Mouse (Mus musculus) myocyte (in vitro differentiated cells): ENCODE results near the gene Hist1h2af. TPM values are rescaled to one million over a fixed set of nuclear protein-coding genes. Genes with fewer than 3 reads are reported as not detected.
A peak's percentile ranks its signal among the peaks of the same experiment; 100 is the strongest.
"Not testable (repeated sequence)": the region's sequence is repeated elsewhere in the genome, so short reads cannot be mapped to it uniquely, and the experiment has no call there.

Source experiments
- H3K27me3 ChIP-seq: one replicate; pipeline ENCODE4 v1.6.1; 2011; ENCODE audit not compliant: control insufficient read depth, insufficient read depth, insufficient read length
- H3K36me3 ChIP-seq: one replicate; pipeline ENCODE4 v1.6.1; 2011; ENCODE audit not compliant: control insufficient read depth, insufficient read depth
- H3K4me2 ChIP-seq: one replicate; pipeline ENCODE4 v1.6.1; 2011; ENCODE audit warnings: low read depth, control low read depth
- H3K4me3 ChIP-seq: one replicate; pipeline ENCODE4 v1.5.1; 2011; ENCODE audit warnings: mild to moderate bottlenecking, control low read depth, moderate library complexity
- H3K79me2 ChIP-seq: one replicate; pipeline ENCODE4 v1.6.1; 2011; ENCODE audit not compliant: control insufficient read depth, insufficient read depth
- H3ac ChIP-seq: one replicate; pipeline ENCODE4 v1.6.1; 2011; ENCODE audit not compliant: control insufficient read depth, insufficient read length
- CEBPB ChIP-seq: IDR thresholded peaks from 2 replicates; pipeline ENCODE4 v1.6.1; 2011; ENCODE audit warnings: mild to moderate bottlenecking, moderate library complexity; ENCODE audit not compliant: poor library complexity, insufficient read depth, severe bottlenecking
- E2F4 ChIP-seq: IDR thresholded peaks from one replicate; pipeline ENCODE4 v1.6.1; 2011; ENCODE audit warnings: mild to moderate bottlenecking, control low read depth, moderate library complexity; ENCODE audit not compliant: insufficient read depth
- MAX ChIP-seq: IDR thresholded peaks from one replicate; pipeline ENCODE4 v1.6.1; 2011; ENCODE audit warnings: low read depth, mild to moderate bottlenecking, control low read depth
- MYOD1 ChIP-seq, 3 experiments: IDR thresholded peaks; one replicate each; pipeline ENCODE4 v1.6.1; 2011; ENCODE audit warnings: control low read depth in 2 of 3, low read depth in 2 of 3, mild to moderate bottlenecking in 2 of 3, moderate library complexity in 1 of 3; ENCODE audit not compliant: insufficient read length in 2 of 3, control insufficient read depth in 1 of 3
- MYOG ChIP-seq, 3 experiments: IDR thresholded peaks; one replicate each; pipeline ENCODE4 v1.6.1; 2011; ENCODE audit warnings: control low read depth in 2 of 3, low read depth in 2 of 3, mild to moderate bottlenecking in 2 of 3; ENCODE audit not compliant: insufficient read length in 2 of 3, control insufficient read depth in 1 of 3, insufficient read depth in 1 of 3
- POLR2A ChIP-seq: IDR thresholded peaks from one replicate; pipeline ENCODE4 v1.6.1; 2011; ENCODE audit warnings: low read depth, mild to moderate bottlenecking, control low read depth, moderate library complexity; ENCODE audit not compliant: insufficient read length
- POLR2AphosphoS2 ChIP-seq: IDR thresholded peaks from one replicate; pipeline ENCODE4 v1.6.1; 2011; ENCODE audit warnings: low read depth, control low read depth; ENCODE audit not compliant: insufficient read length
- REST ChIP-seq: IDR thresholded peaks from one replicate; pipeline ENCODE4 v1.6.1; 2011; ENCODE audit warnings: mild to moderate bottlenecking, control low read depth, moderate library complexity; ENCODE audit not compliant: insufficient read depth, insufficient read length
- SRF ChIP-seq: IDR thresholded peaks from one replicate; pipeline ENCODE4 v1.6.1; 2011; ENCODE audit warnings: low read depth; ENCODE audit not compliant: control insufficient read depth, insufficient read length
- TCF12 ChIP-seq: IDR thresholded peaks from one replicate; pipeline ENCODE4 v1.6.1; 2011; ENCODE audit warnings: mild to moderate bottlenecking, control low read depth; ENCODE audit not compliant: poor library complexity, insufficient read depth, severe bottlenecking
- TCF3 ChIP-seq: IDR thresholded peaks from one replicate; pipeline ENCODE4 v1.6.1; 2011; ENCODE audit warnings: low read depth, control low read depth; ENCODE audit not compliant: insufficient read length
- USF1 ChIP-seq: IDR thresholded peaks from one replicate; pipeline ENCODE4 v1.6.1; 2011; ENCODE audit warnings: low read depth, mild to moderate bottlenecking, control low read depth, moderate library complexity
- polyA plus RNA-seq: library from polyadenylated mRNA; unstranded; fragments of >200 nt; fragmentation: generic; extraction: Trizol; gene quantifications from one replicate; pipeline ENCODE4 v1.2.1, GENCODE M21; 2012; ENCODE audit warnings: missing spikeins

Hist1h2af gene
- polyA plus RNA-seq, 1 experiment: 24.4 TPM

DNA sequence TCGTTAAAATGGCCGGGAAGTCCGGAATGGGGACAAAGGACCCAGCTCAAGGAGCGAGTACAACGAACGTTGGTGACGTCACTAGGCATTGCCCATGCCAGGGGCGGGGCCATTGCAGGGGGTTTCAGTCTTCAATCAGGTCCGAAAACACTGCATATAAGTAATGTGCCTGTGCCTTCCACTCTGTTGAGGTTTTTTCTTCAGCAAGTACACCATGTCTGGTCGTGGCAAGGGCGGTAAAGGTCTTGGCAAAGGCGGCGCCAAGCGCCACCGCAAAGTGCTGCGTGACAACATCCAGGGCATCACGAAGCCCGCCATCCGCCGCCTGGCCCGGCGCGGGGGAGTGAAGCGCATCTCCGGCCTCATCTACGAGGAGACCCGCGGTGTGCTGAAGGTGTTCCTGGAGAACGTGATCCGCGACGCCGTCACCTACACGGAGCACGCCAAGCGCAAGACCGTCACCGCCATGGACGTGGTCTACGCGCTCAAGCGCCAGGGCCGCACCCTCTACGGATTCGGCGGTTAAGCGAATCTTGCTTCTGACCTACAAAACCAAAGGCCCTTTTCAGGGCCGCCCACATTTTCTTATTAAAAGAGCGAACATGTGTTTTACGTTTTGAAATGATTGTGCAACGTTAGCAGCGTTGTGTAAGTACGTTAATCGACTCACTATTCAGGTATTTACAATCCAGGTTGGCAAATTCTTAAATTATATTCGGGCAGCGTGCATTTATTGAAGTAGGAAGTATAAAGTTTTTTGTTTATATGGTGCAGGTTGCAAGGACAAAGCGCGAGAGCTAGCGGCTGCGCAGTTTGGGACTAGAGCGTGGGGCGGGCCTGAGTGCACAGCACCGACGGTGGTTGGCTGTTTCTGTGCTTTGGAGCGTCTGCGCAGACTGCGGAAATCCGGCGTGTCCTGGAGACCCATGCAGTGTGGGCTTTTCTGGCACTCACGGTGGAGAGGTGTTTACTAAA is 2.5 kb upstream of the Hist1h2af start, which contains the start of gene Hist1h4h:
Gene Hist1h4h (plus strand): TSS at position 150 of the 975 bp plus-strand sequence.
- Histone ChIP-seq H3K4me2 (peak within 1 kb of the TSS; percentile 79), H3K36me3 (no peaks in the 10 kb centered on the region), H3ac (no peak within 1 kb of the TSS), H3K27me3 (no peaks in the 10 kb centered on the region), H3K79me2 (no peaks in the 10 kb centered on the region), H3K4me3 (peak within 1 kb of the TSS; percentile 41)
- TF ChIP-seq TCF12: no peak
- TF ChIP-seq MAX: no peak
- TF ChIP-seq MYOD1 (IDR thresholded peaks at IDR 0.05; ENCODE audit: control insufficient read depth in 1 of 3, insufficient read length in 2 of 3, low read depth in 2 of 3): no peak
- TF ChIP-seq SRF: peak; percentile 35
- no peak for TF ChIP-seq MYOG (IDR thresholded peaks at IDR 0.05; ENCODE audit: control insufficient read depth in 1 of 3, insufficient read depth in 1 of 3, insufficient read length in 2 of 3, low read depth in 2 of 3)
- TF ChIP-seq E2F4: peak; percentile 3
- peak; percentile 70 for TF ChIP-seq CEBPB
- no peak for TF ChIP-seq USF1
- TF ChIP-seq POLR2AphosphoS2: peak; percentile 100
- no peak for TF ChIP-seq TCF3
- TF ChIP-seq REST: no peak
- TF ChIP-seq POLR2A: peak; percentile 98

DNA sequence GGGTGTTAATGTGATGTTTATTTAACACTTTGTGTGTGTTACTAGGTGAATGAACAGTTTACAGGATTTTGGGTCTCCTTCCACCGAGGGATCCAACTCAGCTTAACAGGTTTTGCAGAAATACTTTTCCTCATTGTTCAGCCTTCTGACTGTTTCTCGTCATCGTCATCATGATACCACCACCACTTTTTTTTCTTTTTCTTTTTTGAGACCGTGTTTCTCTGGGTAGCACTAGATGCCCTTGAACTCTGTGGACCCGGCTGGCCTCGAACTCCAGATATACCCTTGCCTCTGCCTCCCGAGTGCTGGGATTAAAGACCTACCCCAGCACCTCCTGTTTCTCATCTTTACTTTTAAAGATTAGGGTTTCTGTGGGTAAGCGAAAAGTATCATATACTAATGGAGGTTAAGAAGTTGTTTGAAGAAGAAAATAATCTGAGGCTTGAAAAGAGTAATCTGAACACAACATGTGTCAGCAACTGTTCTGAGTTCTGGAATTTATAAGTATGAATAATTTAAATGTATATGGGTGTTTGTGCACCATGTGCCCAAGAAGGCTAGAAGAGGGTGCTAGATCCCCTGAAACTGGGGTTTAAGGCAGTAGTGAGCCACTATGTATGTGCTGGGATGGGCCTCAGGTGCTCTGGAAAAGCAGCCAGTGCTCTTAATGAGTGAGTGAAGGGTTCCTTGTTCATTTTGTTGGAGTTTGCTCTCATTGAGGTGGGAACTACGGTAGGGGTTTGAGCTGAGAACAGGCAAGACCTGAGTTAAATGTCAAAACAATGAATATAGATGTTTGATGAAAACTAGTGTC is 1.2 kb upstream of the Hist1h2af start:
- Histone ChIP-seq H3K36me3 (no peaks in the 10 kb centered on the region), H3K4me2 (peak overlapping the region; percentile 79), H3ac (no peak overlapping the region), H3K4me3 (peak overlapping the region; percentile 41), H3K27me3 (no peaks in the 10 kb centered on the region), H3K79me2 (no peaks in the 10 kb centered on the region)
- TF ChIP-seq TCF12 (no peak), MYOD1 (IDR thresholded peaks at IDR 0.05; ENCODE audit: control insufficient read depth in 1 of 3, insufficient read length in 2 of 3, low read depth in 2 of 3) (no peak), CEBPB (no peak), REST (no peak), USF1 (no peak), SRF (no peak), POLR2AphosphoS2 (no peak), MAX (no peak), POLR2A (no peak), MYOG (IDR thresholded peaks at IDR 0.05; ENCODE audit: control insufficient read depth in 1 of 3, insufficient read depth in 1 of 3, insufficient read length in 2 of 3, low read depth in 2 of 3) (no peak), TCF3 (no peak), E2F4 (no peak)

DNA sequence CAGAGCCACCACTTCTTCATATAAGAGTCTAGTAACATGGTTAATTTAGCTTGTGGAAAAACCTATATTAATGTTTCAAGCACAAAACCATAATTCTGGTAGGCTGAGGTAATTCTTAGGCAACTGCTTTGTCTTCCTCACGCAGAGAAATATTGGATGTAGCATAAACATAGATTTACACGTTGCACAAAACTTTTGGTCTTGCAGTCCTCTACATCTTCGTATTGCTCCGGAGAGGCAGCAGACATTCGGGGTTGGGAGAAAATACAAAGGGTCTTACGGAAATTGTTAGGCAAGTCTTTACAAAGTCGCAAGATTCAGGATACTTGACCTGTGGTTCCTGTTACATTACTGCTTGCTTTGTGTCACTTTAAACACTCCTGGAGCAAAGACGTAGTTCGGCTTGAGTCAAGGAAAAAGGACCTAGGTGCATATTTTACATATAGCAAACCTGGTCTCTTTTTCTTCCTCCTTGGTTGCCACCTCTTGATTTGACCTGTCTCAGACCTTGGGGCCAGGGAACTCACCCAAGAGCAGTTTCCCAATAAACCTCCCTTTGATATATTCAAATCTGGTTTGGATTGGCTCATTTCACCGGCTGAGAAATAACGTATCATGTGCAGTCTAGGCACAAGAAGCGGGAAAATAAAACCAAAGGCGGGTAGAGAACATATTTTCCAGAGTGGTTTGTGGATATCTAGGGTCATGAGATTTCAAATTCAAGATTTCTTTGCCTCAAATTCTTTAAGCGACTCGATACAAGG is 844 bp downstream of the Hist1h2af start:
- H3K4me3 ChIP-seq: peak overlapping the region; percentile 41
- H3ac ChIP-seq: no peak overlapping the region
- no peaks in the 10 kb centered on the region for H3K79me2 ChIP-seq
- peak overlapping the region; percentile 88 for H3K4me2 ChIP-seq
- no peak for TF ChIP-seq E2F4
- peak; percentile 59 for TF ChIP-seq POLR2AphosphoS2
- no peaks in the 10 kb centered on the region for H3K36me3 ChIP-seq
- no peaks in the 10 kb centered on the region for H3K27me3 ChIP-seq

DNA sequence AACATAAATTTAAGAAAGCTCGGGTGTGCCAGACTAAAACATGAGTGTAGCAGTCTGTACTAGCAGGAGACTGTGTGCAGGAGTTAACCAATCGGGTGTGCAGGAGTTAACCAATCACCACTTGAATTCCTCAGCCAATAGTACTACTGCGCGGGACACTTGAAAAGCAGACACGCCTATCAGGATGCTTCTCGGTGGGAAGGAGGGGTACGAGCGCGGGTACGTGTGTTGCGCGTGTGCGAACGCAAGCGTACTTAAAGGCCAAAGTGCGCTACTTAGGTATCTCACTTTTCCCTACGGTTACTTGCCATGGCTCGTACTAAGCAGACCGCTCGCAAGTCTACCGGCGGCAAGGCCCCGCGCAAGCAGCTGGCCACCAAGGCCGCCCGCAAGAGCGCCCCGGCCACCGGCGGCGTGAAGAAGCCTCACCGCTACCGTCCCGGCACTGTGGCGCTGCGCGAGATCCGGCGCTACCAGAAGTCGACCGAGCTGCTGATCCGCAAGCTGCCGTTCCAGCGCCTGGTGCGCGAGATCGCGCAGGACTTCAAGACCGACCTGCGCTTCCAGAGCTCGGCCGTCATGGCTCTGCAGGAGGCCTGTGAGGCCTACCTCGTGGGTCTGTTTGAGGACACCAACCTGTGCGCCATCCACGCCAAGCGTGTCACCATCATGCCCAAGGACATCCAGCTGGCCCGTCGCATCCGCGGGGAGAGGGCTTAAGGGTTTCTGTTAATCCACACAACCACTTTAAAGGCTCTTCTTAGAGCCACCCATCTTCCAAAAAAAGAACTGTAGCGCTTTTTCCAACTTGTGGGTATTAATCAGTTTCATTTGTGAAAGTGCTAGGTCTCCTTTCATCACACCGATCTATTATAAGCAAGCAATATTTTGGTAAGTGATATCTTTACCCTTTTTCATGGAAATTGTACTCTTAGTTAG is 1.7 kb downstream of the Hist1h2af start, which contains the start of gene Hist1h3g:
Gene Hist1h3g (plus strand): TSS at position 286 of the 939 bp plus-strand sequence.
- Histone ChIP-seq H3K4me2 (peak within 1 kb of the TSS; percentile 88), H3K4me3 (peak within 1 kb of the TSS; percentile 41)
- not testable (repeated sequence) for H3ac ChIP-seq, H3K79me2 ChIP-seq, H3K27me3 ChIP-seq, H3K36me3 ChIP-seq
- TF ChIP-seq E2F4 (peak; percentile 100), POLR2AphosphoS2 (peak; percentile 98), POLR2A (peak; percentile 91), MAX (peak; percentile 56)
